Mouse (Mus musculus) kidney, adult 2 months (tissue): ENCODE data around the gene Pcsk2. TPM values are rescaled to one million over a fixed set of nuclear protein-coding genes. Genes with fewer than 3 reads are reported as not detected.

Source experiments
- DNase-seq: peaks from one replicate; pipeline ENCODE4 v3.0.0; 2021
- H3K27ac ChIP-seq: fragments of 200-500 bp; 2 replicates; pipeline ENCODE4 v1.5.1; 2012; ENCODE audit warnings: low read depth, low read length, control low read depth, inconsistent platforms; ENCODE audit not compliant: insufficient read depth
- H3K27me3 ChIP-seq: fragments of 200-500 bp; replicated peaks from 2 replicates; pipeline ENCODE4 v1.6.1; 2012; ENCODE audit warnings: mild to moderate bottlenecking, moderate library complexity, low read length, inconsistent platforms; ENCODE audit not compliant: control insufficient read depth, insufficient read depth
- H3K36me3 ChIP-seq: fragments of 200-500 bp; 2 replicates; pipeline ENCODE4 v1.6.1; 2012; ENCODE audit warnings: mild to moderate bottlenecking, moderate library complexity, low read length, inconsistent platforms; ENCODE audit not compliant: control insufficient read depth, insufficient read depth
- H3K4me1 ChIP-seq: fragments of 200-500 bp; 2 replicates; pipeline ENCODE4 v1.6.1; 2011; ENCODE audit warnings: low read length; ENCODE audit not compliant: control insufficient read depth, insufficient read depth
- H3K4me3 ChIP-seq: fragments of 200-500 bp; 2 replicates; pipeline ENCODE4 v1.5.1; 2011; ENCODE audit warnings: mild to moderate bottlenecking, low read depth, low read length, control low read depth; ENCODE audit not compliant: insufficient read depth
- CTCF ChIP-seq: fragments of 200-500 bp; conservative IDR thresholded peaks from 2 replicates; pipeline ENCODE4 v1.5.1; 2011; ENCODE audit warnings: low read depth, mild to moderate bottlenecking, control low read depth, low read length, moderate library complexity, mixed read lengths; ENCODE audit not compliant: insufficient read depth, insufficient read length
- POLR2A ChIP-seq: fragments of 200-500 bp; IDR thresholded peaks from one replicate; pipeline ENCODE4 v1.6.1; 2011; ENCODE audit warnings: low read depth, low read length, control low read depth
- WGBS: fragments of 180-500 bp; shearing (Covaris S2); methylation state at CpG from one replicate; pipeline ENCODE4 v1.1.7; 2018; 5-methylcytosine and 5-hydroxymethylcytosine counted together
- polyA plus RNA-seq: library from polyadenylated mRNA; depleted of rRNA; stranded (reverse); fragments of >200 nt; gene quantifications from 2 replicates; pipeline ENCODE4 v1.2.3, GENCODE M21; 2012; rRNA removed

The Pcsk2 gene
- polyA plus RNA-seq = 0.08 and 0.11 TPM in 2 replicates

DNA sequence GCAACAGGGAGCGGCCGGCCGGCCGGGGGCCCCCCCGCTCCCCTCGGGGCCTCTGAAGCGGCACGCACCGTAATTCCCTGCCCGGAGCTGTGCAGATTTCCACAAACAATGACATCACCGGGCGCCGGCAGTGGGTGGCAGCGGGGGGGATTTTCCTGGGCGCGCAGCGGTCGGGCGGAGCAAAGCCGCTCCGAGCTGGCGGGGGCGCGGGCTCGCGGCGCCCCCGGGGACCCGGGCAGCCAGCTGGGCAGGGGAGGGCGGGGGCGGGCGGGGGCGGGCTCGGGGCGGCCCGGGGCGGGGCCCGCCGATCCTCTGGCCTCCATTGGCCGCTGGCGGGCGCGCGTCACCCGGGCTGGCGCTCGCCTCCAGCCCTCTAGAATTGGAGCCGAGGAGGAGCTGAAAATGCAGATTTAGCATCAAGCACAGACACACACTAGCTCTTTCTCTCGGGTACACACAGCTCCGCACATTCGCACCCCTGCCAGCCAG is at the start of gene Pcsk2:
TSS of gene Pcsk2 (plus strand) at position 399 of the 489 bp plus-strand sequence.
- H3K27ac ChIP-seq = no peak within 1 kb of the TSS
- WGBS = 1% methylated on average over 51 of the region's 51 CpGs
- no peaks in the 10 kb centered on the region for H3K36me3 ChIP-seq
- TF ChIP-seq CTCF (no peak), POLR2A (no peak)
- H3K4me3 ChIP-seq = 0 out of 2 replicates have a peak within 1 kb of the TSS, but pooled peaks have one; percentile 35
- H3K27me3 ChIP-seq = no peaks in the 10 kb centered on the region; the same call in none of the 2 replicates
- H3K4me1 ChIP-seq = no peaks in the 10 kb centered on the region
- DNase-seq = peak; percentile 1

DNA sequence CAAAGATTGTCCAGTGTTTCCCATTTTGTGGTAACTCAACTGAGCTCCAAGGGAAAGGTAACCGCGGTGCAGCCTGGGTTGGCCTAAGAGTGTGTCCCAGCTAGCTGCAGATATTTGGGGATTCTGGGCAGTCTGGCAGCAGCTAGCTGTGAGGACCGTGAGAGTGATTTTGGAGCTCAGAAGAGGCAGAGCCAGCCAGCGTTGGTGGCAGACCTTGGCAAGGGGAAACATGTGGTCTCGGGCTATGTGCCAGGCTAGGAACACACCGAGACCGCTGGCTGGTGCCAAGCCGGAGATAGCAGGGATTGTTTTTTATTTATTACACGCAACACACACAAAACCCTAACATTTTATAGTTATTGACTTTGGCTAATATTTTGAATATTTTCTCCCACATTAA is 45.1 kb upstream of the Pcsk2 start:
- TF ChIP-seq POLR2A (no peak), CTCF (no peak)
- Histone ChIP-seq H3K27me3 (no peaks in the 10 kb centered on the region), H3K27ac (no peak overlapping the region), H3K36me3 (no peaks in the 10 kb centered on the region), H3K4me3 (no peak overlapping the region), H3K4me1 (no peaks in the 10 kb centered on the region)
- WGBS = 85% methylated on average over 9 of the region's 9 CpGs
- no peak for DNase-seq

DNA sequence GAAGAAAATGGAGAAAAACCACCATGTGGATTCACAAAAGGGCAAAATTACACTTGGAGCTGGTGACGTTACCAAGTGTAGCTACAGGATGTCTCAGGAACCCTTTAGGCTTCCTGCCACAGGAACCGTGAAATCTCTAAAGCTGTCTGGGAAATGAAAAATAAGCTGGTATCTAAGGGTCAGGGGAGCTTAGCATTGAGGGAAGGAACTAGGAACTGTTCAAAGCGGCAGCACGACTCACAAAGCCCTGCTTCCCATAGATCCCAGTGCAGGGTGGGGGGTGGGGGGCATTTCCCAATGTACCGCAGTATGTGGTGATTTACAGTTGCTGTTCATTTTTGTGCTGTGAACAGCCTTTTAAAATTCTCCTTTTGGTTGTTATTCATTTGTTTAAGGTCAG is 44.2 kb upstream of the Pcsk2 start:
- Histone ChIP-seq H3K27me3 (no peaks in the 10 kb centered on the region), H3K36me3 (no peaks in the 10 kb centered on the region), H3K27ac (no peak overlapping the region), H3K4me3 (no peak overlapping the region), H3K4me1 (no peaks in the 10 kb centered on the region)
- no peak for DNase-seq
- WGBS = 22% methylated on average over 5 of the region's 5 CpGs
- no peak for TF ChIP-seq CTCF
- TF ChIP-seq POLR2A = no peak

DNA sequence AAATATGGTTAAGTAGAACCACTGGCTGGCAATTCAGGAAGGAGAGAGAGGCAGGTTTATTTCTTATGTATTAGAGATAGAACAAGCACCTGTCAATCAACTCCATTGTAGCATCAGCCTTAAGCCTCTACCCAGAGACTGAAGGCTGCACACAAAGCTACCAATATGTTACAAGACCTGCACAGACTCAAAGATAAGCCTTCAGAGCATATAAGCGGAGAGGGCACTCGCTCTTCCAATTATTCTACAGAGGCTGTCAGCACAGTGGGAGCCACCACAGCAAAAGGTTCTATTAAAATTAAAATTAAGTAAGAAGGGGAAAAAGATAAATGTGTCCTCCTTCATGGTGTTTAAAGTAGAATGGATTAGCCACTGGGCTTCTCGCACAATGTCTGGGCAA is 43.8 kb upstream of the Pcsk2 start:
- Histone ChIP-seq H3K4me1 (no peaks in the 10 kb centered on the region), H3K27ac (no peak overlapping the region), H3K27me3 (no peaks in the 10 kb centered on the region), H3K36me3 (no peaks in the 10 kb centered on the region), H3K4me3 (no peak overlapping the region)
- TF ChIP-seq CTCF (no peak), POLR2A (no peak)
- no peak for DNase-seq
- 95% methylated on average over 3 of the region's 3 CpGs for WGBS

DNA sequence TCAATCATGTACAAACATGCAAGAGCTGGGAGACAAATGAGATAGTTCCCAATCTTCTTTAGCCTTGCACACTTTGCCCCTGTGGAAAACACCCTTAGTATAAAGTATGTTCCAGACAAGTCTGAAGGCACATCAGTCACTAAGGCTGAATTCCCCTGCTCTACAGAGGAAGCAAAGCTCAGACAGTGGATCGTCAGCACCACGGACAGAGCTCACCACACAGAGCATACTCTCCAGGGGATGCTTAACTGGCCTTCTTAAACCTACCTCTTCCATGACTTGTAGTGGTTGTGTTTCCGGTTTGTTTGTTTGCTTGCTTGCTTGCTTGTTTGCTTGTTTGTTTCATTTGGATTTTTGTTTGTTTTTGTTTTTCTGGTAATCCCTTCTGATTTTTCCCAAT is 9.5 kb upstream of the Pcsk2 start:
- H3K27ac ChIP-seq = no peak overlapping the region
- 6% methylated on average over 3 of the region's 3 CpGs for WGBS

DNA sequence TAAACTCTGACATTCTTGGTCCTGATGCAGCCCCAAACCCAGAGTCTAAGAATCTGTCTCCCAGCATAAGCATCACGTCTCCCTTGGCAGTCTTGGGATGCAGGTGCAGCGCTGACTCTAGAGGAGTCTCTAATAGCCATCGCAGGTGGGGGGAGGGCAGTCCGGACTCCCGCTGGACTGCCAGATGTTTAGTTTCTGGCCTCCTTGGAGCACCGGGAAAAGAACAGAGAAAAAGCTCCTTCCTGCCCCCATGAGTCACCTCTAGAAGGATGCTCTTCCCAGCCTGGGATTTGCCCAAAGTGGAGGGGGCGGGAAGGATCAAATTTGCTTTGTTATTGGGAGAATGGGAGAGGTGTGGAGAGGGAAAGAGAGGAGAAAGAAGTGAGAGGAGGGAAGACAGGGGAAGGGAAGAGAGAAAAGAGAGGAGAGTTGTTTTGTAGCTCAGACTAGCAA is 631 bp upstream of the Pcsk2 start:
- TF ChIP-seq CTCF = no peak
- TF ChIP-seq POLR2A = no peak
- Histone ChIP-seq H3K4me3 (no peak overlapping the region), H3K36me3 (no peaks in the 10 kb centered on the region), H3K27ac (no peak overlapping the region), H3K4me1 (no peaks in the 10 kb centered on the region), H3K27me3 (no peaks in the 10 kb centered on the region; the same call in none of the 2 replicates)
- no peak for DNase-seq
- 1% methylated on average over 7 of the region's 7 CpGs for WGBS

More for the DNA sequence above, 9.5 kb upstream of the Pcsk2 start:
- H3K4me3 ChIP-seq = no peak overlapping the region
- DNase-seq = peak; percentile 23
- no peak for TF ChIP-seq POLR2A
- TF ChIP-seq CTCF = no peak
- H3K4me1 ChIP-seq = no peaks in the 10 kb centered on the region
- no peaks in the 10 kb centered on the region; the same call in 1 of the 2 replicates for H3K27me3 ChIP-seq
- no peaks in the 10 kb centered on the region for H3K36me3 ChIP-seq

DNA sequence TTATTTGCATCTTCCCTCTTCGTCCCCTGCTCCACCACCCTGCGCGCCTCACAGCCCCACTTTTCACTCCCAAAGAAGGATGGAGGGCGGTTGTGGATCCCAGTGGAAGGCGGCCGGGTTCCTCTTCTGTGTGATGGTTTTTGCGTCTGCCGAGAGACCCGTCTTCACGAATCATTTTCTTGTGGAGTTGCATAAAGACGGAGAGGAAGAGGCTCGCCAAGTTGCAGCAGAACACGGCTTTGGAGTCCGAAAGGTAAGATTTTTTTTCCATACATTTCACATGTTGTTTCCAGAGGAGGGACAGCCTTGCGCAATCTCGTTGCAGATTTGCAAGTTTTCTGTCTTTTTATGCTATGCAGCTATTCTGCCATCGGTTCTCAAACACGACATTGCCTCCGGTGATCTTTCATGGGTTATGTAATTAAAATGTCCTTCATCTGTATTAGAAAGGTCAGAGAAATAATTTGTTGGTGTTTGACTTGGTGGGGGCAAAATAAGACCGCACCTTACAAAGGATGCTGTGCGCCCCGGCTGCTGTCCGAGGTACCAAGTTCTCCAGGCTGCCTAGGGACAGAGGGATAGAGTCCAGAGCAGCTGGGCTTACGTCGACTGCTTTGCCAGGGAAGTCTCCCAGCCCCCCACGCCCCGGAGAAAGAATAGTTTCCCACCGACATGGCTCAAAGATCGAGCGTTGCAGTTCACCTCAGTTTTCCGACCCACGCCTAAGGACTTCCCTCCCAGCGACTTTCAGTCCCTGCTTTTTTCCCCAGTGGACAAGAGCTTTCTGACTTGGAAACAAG is 656 bp downstream of the Pcsk2 start:
- no peaks in the 10 kb centered on the region for H3K4me1 ChIP-seq
- H3K27me3 ChIP-seq = no peaks in the 10 kb centered on the region; the same call in none of the 2 replicates
- no peak overlapping the region for H3K4me3 ChIP-seq
- 1% methylated on average over 33 of the region's 33 CpGs for WGBS
- TF ChIP-seq CTCF (no peak), POLR2A (no peak)
- DNase-seq = no peak
- H3K27ac ChIP-seq = no peak overlapping the region
- H3K36me3 ChIP-seq = no peaks in the 10 kb centered on the region
